Mouse (Mus musculus): ENCODE measurements at regions not wholly inside any gene's neighbourhood (a gene's known extent, or its start where the extent isn't known, plus 50 kb on each side); places are given as distances from the start of the nearest gene placed in this dataset.

DNA sequence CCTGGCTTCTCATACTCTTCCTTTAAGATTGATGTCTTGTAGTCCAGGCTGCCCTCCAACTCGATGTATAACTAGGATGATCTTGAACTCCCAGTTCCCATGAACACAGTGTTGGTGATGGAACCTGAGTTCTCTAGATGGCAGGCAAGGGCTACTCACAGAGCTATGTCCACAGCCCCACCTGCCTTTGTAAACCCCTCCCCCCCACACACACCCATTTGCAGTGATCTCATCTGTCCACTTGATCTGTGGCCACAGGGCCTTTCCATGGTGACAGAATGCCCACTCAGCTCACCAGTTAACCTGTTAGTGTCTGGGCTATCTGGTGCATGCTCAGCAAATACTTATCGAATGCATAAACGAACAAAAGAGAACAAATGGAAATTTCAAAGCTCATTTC, 176.4 kb downstream of the Nucb2 start:
- Histone ChIP-seq H3K27ac (replicated peaks in 1 of 2; ENCODE audit: control insufficient read depth in 1 of 2, insufficient read depth in 1 of 2, low read depth in 2 of 2, low read length in 2 of 2) (no peak overlapping the region), H3K4me3 (ENCODE audit: control insufficient read depth in 1 of 2, insufficient read depth in 1 of 2, low read depth in 1 of 2, low read length in 2 of 2) (no peak overlapping the region), H3K4me1 (ENCODE audit: control insufficient read depth in 2 of 2, insufficient read depth in 2 of 2, low read length in 2 of 2) (no peaks in the 10 kb centered on the region), H3K9ac (ENCODE audit: low read length) (no peak overlapping the region), H3K4me2 (ENCODE audit: low read length) (no peak overlapping the region), H3K36me3 (ENCODE audit: control insufficient read depth, insufficient read depth, low read length) (no peaks in the 10 kb centered on the region), H3K9me3 (ENCODE audit: control insufficient read depth, low read length) (no peaks in the 10 kb centered on the region), H3K27me3 (ENCODE audit: control insufficient read depth, insufficient read depth, low read length) (no peaks in the 10 kb centered on the region)
- no peak for ATAC-seq (ENCODE audit: insufficient number of reproducible peaks, insufficient read depth, low FRiP score, low read depth)
- 79% methylated on average over 3 of the region's 3 CpGs for WGBS

DNA sequence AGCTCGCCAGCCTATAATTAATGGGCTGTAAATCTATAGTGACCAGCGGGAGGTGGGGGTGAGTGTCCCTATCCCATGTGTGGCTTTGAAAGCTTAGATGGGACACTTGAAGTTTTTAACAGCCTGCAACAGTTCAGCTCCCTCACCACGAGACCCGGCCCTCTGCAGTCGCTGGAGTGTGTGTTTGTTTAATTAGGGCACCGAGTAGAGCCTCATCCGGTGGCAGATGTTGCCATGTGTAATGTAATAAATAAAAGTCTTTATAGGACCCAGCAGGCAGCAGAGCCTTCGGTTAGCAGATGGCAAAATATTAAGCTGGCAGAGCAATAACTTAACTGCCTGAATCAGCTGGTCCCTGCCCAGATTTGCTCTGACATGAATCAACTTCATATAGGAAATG, 177.1 kb downstream of the Nucb2 start:
- WGBS = 63% methylated on average over 8 of the region's 8 CpGs
- no peak for ATAC-seq (ENCODE audit: insufficient number of reproducible peaks, insufficient read depth, low FRiP score, low read depth)
- H3K4me2 ChIP-seq (ENCODE audit: low read length) = no peak overlapping the region
- no peaks in the 10 kb centered on the region for H3K27me3 ChIP-seq (ENCODE audit: control insufficient read depth, insufficient read depth, low read length)
- no peak overlapping the region for H3K9ac ChIP-seq (ENCODE audit: low read length)
- no peaks in the 10 kb centered on the region for H3K4me1 ChIP-seq (ENCODE audit: control insufficient read depth in 2 of 2, insufficient read depth in 2 of 2, low read length in 2 of 2)
- no peaks in the 10 kb centered on the region for H3K9me3 ChIP-seq (ENCODE audit: control insufficient read depth, low read length)
- H3K36me3 ChIP-seq (ENCODE audit: control insufficient read depth, insufficient read depth, low read length) = no peaks in the 10 kb centered on the region
- no peak overlapping the region for H3K4me3 ChIP-seq (ENCODE audit: control insufficient read depth in 1 of 2, insufficient read depth in 1 of 2, low read depth in 1 of 2, low read length in 2 of 2)
- no peak overlapping the region for H3K27ac ChIP-seq (replicated peaks in 1 of 2; ENCODE audit: control insufficient read depth in 1 of 2, insufficient read depth in 1 of 2, low read depth in 2 of 2, low read length in 2 of 2)

DNA sequence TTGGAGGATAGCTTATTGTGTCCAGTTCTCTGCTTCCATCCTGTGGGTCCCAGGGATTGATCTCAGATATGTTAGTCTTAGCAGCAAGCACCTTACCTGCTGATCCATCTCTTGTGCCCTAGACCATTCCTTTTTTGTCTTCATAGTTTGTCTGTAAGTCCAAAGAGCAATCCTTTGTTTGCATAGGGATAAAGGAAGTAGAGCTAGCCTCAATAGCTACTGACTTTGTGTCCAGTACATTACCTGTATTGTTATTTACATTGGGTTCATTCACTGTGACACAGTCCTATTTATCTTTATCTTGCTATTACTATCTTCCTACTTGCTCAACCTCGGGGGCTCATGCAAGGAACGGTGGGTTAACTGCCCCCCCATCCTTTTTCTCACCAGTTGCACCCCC, 196.2 kb downstream of the Nucb2 start:
- Histone ChIP-seq H3K9ac (ENCODE audit: low read length) (no peak overlapping the region), H3K4me2 (ENCODE audit: low read length) (no peak overlapping the region), H3K4me3 (ENCODE audit: control insufficient read depth in 1 of 2, insufficient read depth in 1 of 2, low read depth in 1 of 2, low read length in 2 of 2) (no peak overlapping the region), H3K27ac (replicated peaks in 1 of 2; ENCODE audit: control insufficient read depth in 1 of 2, insufficient read depth in 1 of 2, low read depth in 2 of 2, low read length in 2 of 2) (no peak overlapping the region), H3K4me1 (ENCODE audit: control insufficient read depth in 2 of 2, insufficient read depth in 2 of 2, low read length in 2 of 2) (no peaks in the 10 kb centered on the region), H3K9me3 (ENCODE audit: control insufficient read depth, low read length) (no peaks in the 10 kb centered on the region), H3K27me3 (ENCODE audit: control insufficient read depth, insufficient read depth, low read length) (no peaks in the 10 kb centered on the region), H3K36me3 (ENCODE audit: control insufficient read depth, insufficient read depth, low read length) (no peaks in the 10 kb centered on the region)
- WGBS = 68% methylated on average over 2 of the region's 2 CpGs
- no peak for ATAC-seq (ENCODE audit: insufficient number of reproducible peaks, insufficient read depth, low FRiP score, low read depth)

DNA sequence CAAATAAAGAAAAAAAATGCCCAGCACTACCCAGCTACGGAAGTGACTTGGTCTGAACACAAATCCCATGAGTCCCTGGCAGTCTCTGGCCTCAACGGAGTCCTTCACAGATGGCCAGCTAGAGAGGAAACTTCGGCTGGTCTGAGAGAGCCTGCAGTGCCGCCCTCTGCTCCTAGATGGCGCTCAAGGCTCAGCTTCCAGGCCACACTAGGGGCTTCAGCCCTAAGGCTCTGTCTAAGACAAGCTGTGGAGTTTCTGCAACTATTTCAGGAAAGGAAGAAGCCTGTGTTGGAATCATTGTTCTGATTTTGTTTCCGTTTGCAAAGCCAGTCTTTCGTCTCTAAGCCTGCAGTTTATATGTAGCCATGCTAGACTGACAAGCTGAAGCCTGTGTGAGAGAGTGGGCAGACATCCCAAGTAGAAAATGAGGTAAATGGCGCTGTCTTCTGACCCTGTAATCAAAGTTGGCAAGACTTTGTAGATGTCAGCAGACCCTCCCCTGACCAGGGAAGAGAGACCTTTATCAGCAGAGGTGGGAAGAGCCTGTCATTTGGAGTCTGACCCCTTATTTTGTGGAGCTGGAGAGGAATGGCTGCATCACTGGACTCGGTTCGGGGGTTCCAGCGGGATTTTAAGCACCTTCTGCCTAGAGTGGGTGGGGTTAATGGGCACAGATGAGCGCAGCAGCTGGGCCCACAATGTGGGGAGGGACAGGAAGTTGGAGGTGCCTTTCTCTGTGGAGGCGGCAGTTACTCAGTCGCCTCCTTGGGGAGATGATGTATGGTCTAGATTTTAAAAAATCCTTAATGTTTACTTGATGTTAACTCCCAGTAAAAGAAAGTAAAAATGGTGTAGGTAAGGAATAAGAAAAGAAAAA, 197.5 kb downstream of the Nucb2 start:
- H3K9ac ChIP-seq (ENCODE audit: low read length) = no peak overlapping the region
- ATAC-seq (ENCODE audit: insufficient number of reproducible peaks, insufficient read depth, low FRiP score, low read depth) = peak; percentile 43; the same call in 1 of the 2 replicates
- no peaks in the 10 kb centered on the region for H3K27me3 ChIP-seq (ENCODE audit: control insufficient read depth, insufficient read depth, low read length)
- no peak overlapping the region for H3K27ac ChIP-seq (replicated peaks in 1 of 2; ENCODE audit: control insufficient read depth in 1 of 2, insufficient read depth in 1 of 2, low read depth in 2 of 2, low read length in 2 of 2)
- no peaks in the 10 kb centered on the region for H3K9me3 ChIP-seq (ENCODE audit: control insufficient read depth, low read length)
- H3K4me3 ChIP-seq (ENCODE audit: control insufficient read depth in 1 of 2, insufficient read depth in 1 of 2, low read depth in 1 of 2, low read length in 2 of 2) = no peak overlapping the region
- 42% methylated on average over 14 of the region's 14 CpGs for WGBS
- H3K4me2 ChIP-seq (ENCODE audit: low read length) = no peak overlapping the region
- H3K36me3 ChIP-seq (ENCODE audit: control insufficient read depth, insufficient read depth, low read length) = no peaks in the 10 kb centered on the region
- no peaks in the 10 kb centered on the region for H3K4me1 ChIP-seq (ENCODE audit: control insufficient read depth in 2 of 2, insufficient read depth in 2 of 2, low read length in 2 of 2)

DNA sequence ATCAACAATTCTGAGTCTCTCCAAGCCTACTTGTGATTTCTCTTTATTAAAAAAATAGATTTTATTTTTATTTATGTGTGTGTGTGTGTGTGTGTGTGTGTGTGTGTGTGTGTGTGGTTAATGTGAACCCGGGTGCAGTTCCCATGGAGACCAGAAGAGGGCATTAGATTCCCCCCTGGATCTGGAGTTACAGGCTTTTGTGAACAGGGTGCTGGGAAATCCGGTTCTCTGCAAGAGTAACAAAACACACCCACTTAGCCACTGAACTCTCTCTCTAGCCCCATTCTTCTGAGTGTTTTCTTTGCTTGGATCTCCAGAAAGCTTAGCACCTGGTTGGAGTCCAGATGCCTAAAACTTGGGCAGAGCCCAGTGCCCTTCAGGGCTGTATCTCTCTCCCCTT, 198.4 kb downstream of the Nucb2 start:
- Histone ChIP-seq H3K4me3 (ENCODE audit: control insufficient read depth in 1 of 2, insufficient read depth in 1 of 2, low read depth in 1 of 2, low read length in 2 of 2) (no peak overlapping the region), H3K4me1 (ENCODE audit: control insufficient read depth in 2 of 2, insufficient read depth in 2 of 2, low read length in 2 of 2) (no peaks in the 10 kb centered on the region), H3K9ac (ENCODE audit: low read length) (no peak overlapping the region), H3K9me3 (ENCODE audit: control insufficient read depth, low read length) (no peaks in the 10 kb centered on the region), H3K4me2 (ENCODE audit: low read length) (no peak overlapping the region), H3K36me3 (ENCODE audit: control insufficient read depth, insufficient read depth, low read length) (no peaks in the 10 kb centered on the region), H3K27ac (replicated peaks in 1 of 2; ENCODE audit: control insufficient read depth in 1 of 2, insufficient read depth in 1 of 2, low read depth in 2 of 2, low read length in 2 of 2) (no peak overlapping the region), H3K27me3 (ENCODE audit: control insufficient read depth, insufficient read depth, low read length) (no peaks in the 10 kb centered on the region)
- 84% methylated on average over 2 of the region's 2 CpGs for WGBS
- no peak for ATAC-seq (ENCODE audit: insufficient number of reproducible peaks, insufficient read depth, low FRiP score, low read depth)

DNA sequence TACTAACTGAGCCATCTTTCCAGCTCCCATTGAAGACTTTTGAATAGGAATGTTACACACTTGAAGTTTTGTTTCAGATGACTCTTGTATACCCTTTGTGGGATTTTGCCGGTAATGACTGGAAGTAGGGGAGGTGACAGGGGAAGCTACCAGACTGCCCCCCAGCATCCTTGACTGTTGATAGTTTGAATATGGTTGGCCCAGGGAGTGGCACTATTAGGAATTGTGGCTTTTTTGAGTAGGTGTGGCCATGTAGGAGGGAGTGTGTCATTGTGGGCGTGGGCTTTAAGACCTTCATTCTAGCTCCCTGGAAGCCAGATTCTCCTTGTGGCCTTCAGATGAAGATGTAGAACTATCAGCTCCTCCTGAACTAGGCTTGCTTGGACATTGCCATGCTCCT, 207.4 kb downstream of the Nucb2 start:
- Histone ChIP-seq H3K4me2 (ENCODE audit: low read length) (no peak overlapping the region), H3K9me3 (ENCODE audit: control insufficient read depth, low read length) (no peaks in the 10 kb centered on the region), H3K4me1 (ENCODE audit: control insufficient read depth in 2 of 2, insufficient read depth in 2 of 2, low read length in 2 of 2) (peaks cover 3 to 8% of the 10 kb centered on the region in 2 experiments), H3K36me3 (ENCODE audit: control insufficient read depth, insufficient read depth, low read length) (no peaks in the 10 kb centered on the region), H3K9ac (ENCODE audit: low read length) (no peak overlapping the region), H3K4me3 (ENCODE audit: control insufficient read depth in 1 of 2, insufficient read depth in 1 of 2, low read depth in 1 of 2, low read length in 2 of 2) (no peak overlapping the region), H3K27ac (replicated peaks in 1 of 2; ENCODE audit: control insufficient read depth in 1 of 2, insufficient read depth in 1 of 2, low read depth in 2 of 2, low read length in 2 of 2) (no peak overlapping the region), H3K27me3 (ENCODE audit: control insufficient read depth, insufficient read depth, low read length) (no peaks in the 10 kb centered on the region)
- 78% methylated on average over 2 of the region's 2 CpGs for WGBS
- no peak for ATAC-seq (ENCODE audit: insufficient number of reproducible peaks, insufficient read depth, low FRiP score, low read depth)

DNA sequence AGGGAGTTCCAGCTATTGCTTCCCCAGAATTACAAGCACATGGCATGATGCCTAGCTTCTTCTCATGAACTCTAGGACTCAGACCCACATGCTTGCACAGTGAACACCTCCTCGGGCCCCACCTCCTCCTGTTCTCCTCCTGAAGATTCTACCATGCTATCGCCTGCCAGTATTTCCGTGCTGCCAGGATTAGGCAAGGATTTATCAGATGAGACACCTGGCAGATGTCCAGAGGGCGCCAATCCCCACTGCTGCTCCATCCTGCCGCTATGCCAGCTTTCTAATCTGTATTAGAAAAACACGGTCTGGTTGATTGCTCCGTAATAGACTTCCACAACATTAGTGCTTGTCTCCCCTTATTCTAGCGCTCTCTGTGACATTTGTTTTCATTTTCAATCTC, 209.0 kb downstream of the Nucb2 start:
- no peak for ATAC-seq (ENCODE audit: insufficient number of reproducible peaks, insufficient read depth, low FRiP score, low read depth)
- Histone ChIP-seq H3K27me3 (ENCODE audit: control insufficient read depth, insufficient read depth, low read length) (no peaks in the 10 kb centered on the region), H3K4me3 (ENCODE audit: control insufficient read depth in 1 of 2, insufficient read depth in 1 of 2, low read depth in 1 of 2, low read length in 2 of 2) (no peak overlapping the region), H3K27ac (replicated peaks in 1 of 2; ENCODE audit: control insufficient read depth in 1 of 2, insufficient read depth in 1 of 2, low read depth in 2 of 2, low read length in 2 of 2) (no peak overlapping the region), H3K4me2 (ENCODE audit: low read length) (no peak overlapping the region), H3K9me3 (ENCODE audit: control insufficient read depth, low read length) (no peaks in the 10 kb centered on the region), H3K4me1 (ENCODE audit: control insufficient read depth in 2 of 2, insufficient read depth in 2 of 2, low read length in 2 of 2) (peaks cover 3 to 8% of the 10 kb centered on the region in 2 experiments), H3K9ac (ENCODE audit: low read length) (no peak overlapping the region), H3K36me3 (ENCODE audit: control insufficient read depth, insufficient read depth, low read length) (no peaks in the 10 kb centered on the region)
- 58% methylated on average over 8 of the region's 8 CpGs for WGBS
